Mouse (Mus musculus) hindlimb bud, embryonic 11.5 days (tissue): Measurements from ENCODE around the gene Raly.
A peak's percentile ranks its signal among the peaks of the same experiment; 100 is the strongest.

ENCODE experiments used
- DNase-seq: peaks from one replicate; pipeline ENCODE4 v3.0.0-alpha.2; 2012; ENCODE audit warnings: low read depth, low spot score; ENCODE audit errors: extremely low spot score

Raly gene

GRCm38 (mm10) chr2:154790656-154791483, at the start of gene Raly, which contains the start of gene a:
TSS of gene Raly (plus strand) at chr2:154791096.
TSS of gene a (plus strand) at chr2:154791402.
- DNase-seq = peak; percentile 80

GRCm38 (mm10) chr2:154742911-154743819, 47.7 kb upstream of the Raly start:
- DNase-seq = no peak

GRCm38 (mm10) chr2:154743915-154744314, 47.0 kb upstream of the Raly start:
- no peak for DNase-seq

- DNase-seq = no peak
Observed at GRCm38 (mm10) chr2:154748383-154748782, 42.5 kb upstream of the Raly start.

- DNase-seq = no peak
Observed at GRCm38 (mm10) chr2:154749046-154750036, 41.6 kb upstream of the Raly start.

- no peak for DNase-seq
Observed at GRCm38 (mm10) chr2:154751924-154752323, 39.0 kb upstream of the Raly start.

- DNase-seq = no peak
Observed at GRCm38 (mm10) chr2:154754068-154754560, 36.8 kb upstream of the Raly start.

- DNase-seq = no peak
Observed at GRCm38 (mm10) chr2:154755791-154756190, 35.1 kb upstream of the Raly start.

GRCm38 (mm10) chr2:154757691-154758090, 33.2 kb upstream of the Raly start:
- no peak for DNase-seq

- DNase-seq = no peak
Observed at GRCm38 (mm10) chr2:154758454-154758853, 32.4 kb upstream of the Raly start.

GRCm38 (mm10) chr2:154763226-154763625, 27.7 kb upstream of the Raly start:
- DNase-seq = no peak

- no peak for DNase-seq
Observed at GRCm38 (mm10) chr2:154764828-154765497, 25.9 kb upstream of the Raly start.

- no peak for DNase-seq
Observed at GRCm38 (mm10) chr2:154765554-154766008, 25.3 kb upstream of the Raly start.

- DNase-seq = no peak
Observed at GRCm38 (mm10) chr2:154767051-154767450, 23.8 kb upstream of the Raly start.

- DNase-seq = no peak
Observed at GRCm38 (mm10) chr2:154769930-154770329, 21.0 kb upstream of the Raly start, which contains the start of gene Gm14214. TSS of gene Gm14214 (minus strand) at chr2:154770030.

- DNase-seq = no peak
Observed at GRCm38 (mm10) chr2:154771604-154772003, 19.3 kb upstream of the Raly start.

- no peak for DNase-seq
Observed at GRCm38 (mm10) chr2:154774032-154774431, 16.9 kb upstream of the Raly start.

- DNase-seq = no peak
Observed at GRCm38 (mm10) chr2:154776496-154776895, 14.4 kb upstream of the Raly start.

- DNase-seq = no peak
Observed at GRCm38 (mm10) chr2:154779648-154780047, 11.2 kb upstream of the Raly start.

GRCm38 (mm10) chr2:154782361-154782760, 8.5 kb upstream of the Raly start:
- DNase-seq = no peak
